8 mouse cellular contexts compared by ENCODE assay signal in the genomic region with DNA sequence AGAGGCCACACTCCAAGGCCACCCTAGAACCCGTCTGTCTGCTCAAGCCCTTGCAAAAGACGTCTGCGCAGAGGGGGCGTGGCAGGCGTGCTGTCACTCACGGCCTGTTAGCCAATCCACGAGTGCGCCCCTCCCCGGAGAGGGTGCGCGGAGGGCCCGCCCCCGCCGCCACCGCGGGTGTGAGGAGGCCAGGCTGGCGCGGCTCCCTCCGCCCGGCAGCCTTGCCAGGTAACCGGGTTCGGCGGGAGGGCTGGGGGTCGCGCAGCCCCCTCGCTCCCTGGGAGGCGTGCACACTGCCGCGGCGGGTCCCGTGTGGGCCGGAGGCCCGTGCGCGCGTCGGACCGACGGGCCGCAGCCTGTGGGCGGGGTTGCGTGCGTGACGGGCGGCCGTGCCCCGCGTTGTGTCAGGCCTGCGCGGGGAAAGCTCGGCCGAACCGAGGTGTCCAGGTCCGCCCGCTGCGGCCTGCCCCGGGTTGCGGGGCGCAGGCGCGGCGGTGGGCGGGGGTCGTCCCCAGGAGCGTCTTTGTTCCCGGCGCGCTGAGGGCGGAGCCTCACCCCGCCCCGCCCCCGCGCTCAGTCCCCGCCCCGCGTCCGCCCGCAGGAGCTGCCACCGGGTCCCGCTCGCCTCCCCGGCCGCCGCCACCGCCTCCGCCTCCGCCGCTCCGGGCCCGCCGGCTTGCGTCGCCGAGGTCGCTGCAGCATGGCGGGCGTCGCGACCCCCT. TPM values are rescaled to one million over a fixed set of nuclear protein-coding genes. Genes with fewer than 3 reads are reported as not detected.
A peak's percentile ranks its signal among the peaks of the same experiment; 100 is the strongest.
DNase-seq lines count a peak whose midpoint lies in the region; ATAC-seq and TF ChIP-seq lines count a peak whose summit lies in the region.

A gene (plus strand): TSS at position 184 of the 722 bp plus-strand sequence.

- no peaks in the 10 kb centered on the region for H3K27me3 ChIP-seq in forebrain, embryonic 15.5 days
- no peaks in the 10 kb centered on the region for H3K27me3 ChIP-seq in lung, embryonic 14.5 days (ENCODE audit: insufficient read depth, low read length)
- H3K27me3 ChIP-seq in thymus, adult 2 months (ENCODE audit: control insufficient read depth, insufficient read depth, low read length), result no peaks in the 10 kb centered on the region

- intact Hi-C loops in heart, postnatal 25 days (cut with DNase I), result loop anchor here (2.0 to 5.0 kb wide), 2 partner anchors 61 to 156 kb away; no protein-coding TSS in a partner anchor

- peak within 1 kb of the TSS; percentile 93 for H3K4me2 ChIP-seq in forebrain, embryonic 15.5 days (replicated peaks)
- H3K4me2 ChIP-seq in lung, embryonic 14.5 days, result peak within 1 kb of the TSS; percentile 93

- WGBS in forebrain, embryonic 15.5 days, result under 1% methylated on average over 50 of the region's 99 CpGs
- under 1% methylated on average over 71 of the region's 99 CpGs for WGBS in lung, embryonic 14.5 days
- under 1% methylated on average over 97 of the region's 99 CpGs for WGBS in olfactory bulb, adult 2 months
- under 1% methylated on average over 81 of the region's 99 CpGs for WGBS in thymus, adult 2 months

- peak; percentile 90 for DNase-seq in ES-CJ7 (ENCODE audit: low read depth, low spot score)
- peak; percentile 93 for DNase-seq in cerebellum, adult 11 months
- DNase-seq in heart, postnatal 25 days (ENCODE audit: low spot score), result peak; percentile 89
- peak; percentile 93 to 94 for DNase-seq in layer of hippocampus, adult 2 months (ENCODE audit: low spot score in 2 of 2)
- peak; percentile 98 for DNase-seq in lung, embryonic 14.5 days
- DNase-seq in thymus, adult 2 months, result peak; percentile 96

- peak within 1 kb of the TSS; percentile 100 for H3K9ac ChIP-seq in forebrain, embryonic 15.5 days (replicated peaks)
- peak within 1 kb of the TSS; percentile 99 for H3K9ac ChIP-seq in lung, embryonic 14.5 days

- no peak for TF ChIP-seq CTCF in layer of hippocampus, adult 2 months (conservative IDR thresholded peaks at IDR 0.05)
- TF ChIP-seq CTCF in lung, embryonic 14.5 days (IDR thresholded peaks at IDR 0.05; ENCODE audit: low read depth), result no peak
- TF ChIP-seq CTCF in olfactory bulb, adult 2 months (IDR thresholded peaks at IDR 0.05; ENCODE audit: insufficient read depth, low read depth, low read length), result no peak
- TF ChIP-seq CTCF in thymus, adult 2 months (IDR thresholded peaks at IDR 0.05; ENCODE audit: borderline replicate concordance, control insufficient read depth, extremely low read depth, insufficient read depth, low read length, poor library complexity), result peak; percentile 46; the same call in 1 of the 2 replicates

- peak; percentile 95 for TF ChIP-seq POLR2A in olfactory bulb, adult 2 months (IDR thresholded peaks at IDR 0.05; ENCODE audit: insufficient read depth, low read depth, low read length)
- peak; percentile 70 for TF ChIP-seq POLR2A in thymus, adult 2 months (IDR thresholded peaks at IDR 0.05; ENCODE audit: control insufficient read depth, extremely low read depth, insufficient read depth, low read length, poor library complexity)

- peak; percentile 96 for ATAC-seq in forebrain, embryonic 15.5 days (replicated peaks)
- peak; percentile 95 for ATAC-seq in lung, embryonic 14.5 days (ENCODE audit: insufficient read depth)

- no peaks in the 10 kb centered on the region for H3K9me3 ChIP-seq in forebrain, embryonic 15.5 days
- no peaks in the 10 kb centered on the region for H3K9me3 ChIP-seq in lung, embryonic 14.5 days (ENCODE audit: low read depth, low read length)

- H3K4me1 ChIP-seq in forebrain, embryonic 15.5 days, result peaks cover 57% of the 10 kb centered on the region
- peaks cover 20% of the 10 kb centered on the region for H3K4me1 ChIP-seq in lung, embryonic 14.5 days (ENCODE audit: insufficient read depth)
- peaks cover 38% of the 10 kb centered on the region for H3K4me1 ChIP-seq in olfactory bulb, adult 2 months (ENCODE audit: control insufficient read depth, insufficient read depth, low read length)
- H3K4me1 ChIP-seq in thymus, adult 2 months (replicated peaks; ENCODE audit: control insufficient read depth, insufficient read depth, low read length), result peaks cover 45% of the 10 kb centered on the region

- H3K36me3 ChIP-seq in forebrain, embryonic 15.5 days, result peaks cover 5% of the 10 kb centered on the region
- H3K36me3 ChIP-seq in lung, embryonic 14.5 days (ENCODE audit: insufficient read depth), result peaks cover 23% of the 10 kb centered on the region
- no peaks in the 10 kb centered on the region for H3K36me3 ChIP-seq in thymus, adult 2 months (ENCODE audit: control insufficient read depth, insufficient read depth, low read length)

- H3K4me3 ChIP-seq in forebrain, embryonic 15.5 days, result peak within 1 kb of the TSS; percentile 97
- peak within 1 kb of the TSS; percentile 94 for H3K4me3 ChIP-seq in layer of hippocampus, adult 2 months
- peak within 1 kb of the TSS; percentile 92 for H3K4me3 ChIP-seq in lung, embryonic 14.5 days (ENCODE audit: low read depth, low read length)
- peak within 1 kb of the TSS; percentile 74 for H3K4me3 ChIP-seq in olfactory bulb, adult 2 months (ENCODE audit: insufficient read depth, low read depth, low read length)
- H3K4me3 ChIP-seq in thymus, adult 2 months (ENCODE audit: control insufficient read depth, insufficient read depth, low read length), result peak within 1 kb of the TSS; percentile 80

- H3K27ac ChIP-seq in forebrain, embryonic 15.5 days (replicated peaks), result peak within 1 kb of the TSS; percentile 99
- H3K27ac ChIP-seq in layer of hippocampus, adult 2 months, result peak within 1 kb of the TSS; percentile 99
- H3K27ac ChIP-seq in lung, embryonic 14.5 days (ENCODE audit: low read depth), result peak within 1 kb of the TSS; percentile 96
- H3K27ac ChIP-seq in olfactory bulb, adult 2 months (ENCODE audit: insufficient read depth, low read depth, low read length), result peak within 1 kb of the TSS; percentile 84
- peak within 1 kb of the TSS; percentile 94 for H3K27ac ChIP-seq in thymus, adult 2 months (ENCODE audit: control insufficient read depth, insufficient read depth, low read length)

RNA-seq across cellular contexts. Expression of the gene that starts here (rescaled TPM):
- polyA plus RNA-seq in forebrain, embryonic 15.5 days (2015; fragmentation: Nextera tagmentation; extraction: Ambion mirVana), result 80.5 and 82.2 TPM in 2 replicates
- total RNA-seq in heart, postnatal 25 days (2021), result 10 to 100 TPM; 59.7 to 63.1 TPM
- 100 to 1,000 TPM; 103 to 108 TPM for total RNA-seq in layer of hippocampus, adult 2 months (2021)
- polyA plus RNA-seq in lung, embryonic 14.5 days (2014; fragmentation: Nextera tagmentation; extraction: Ambion mirVana), result 61.3 and 68.8 TPM in 2 replicates
- polyA plus RNA-seq in olfactory bulb, adult 2 months (2012; ENCODE audit: insufficient read depth, insufficient read length, low replicate concordance, missing spikeins), result 89.7 and 164 TPM in 2 replicates
- polyA plus RNA-seq in thymus, adult 2 months (2012; rRNA removed), result 237 and 294 TPM in 2 replicates

Comparison
In these comparisons a context has a peak if more than half of its experiments do, and no peak if none do; other contexts are left out.
1. Peak in every context shown above with its lines: DNase-seq, ATAC-seq, H3K4me3 ChIP-seq and H3K27ac ChIP-seq.